16 mouse cellular contexts compared by ENCODE assay signal in the genomic region with DNA sequence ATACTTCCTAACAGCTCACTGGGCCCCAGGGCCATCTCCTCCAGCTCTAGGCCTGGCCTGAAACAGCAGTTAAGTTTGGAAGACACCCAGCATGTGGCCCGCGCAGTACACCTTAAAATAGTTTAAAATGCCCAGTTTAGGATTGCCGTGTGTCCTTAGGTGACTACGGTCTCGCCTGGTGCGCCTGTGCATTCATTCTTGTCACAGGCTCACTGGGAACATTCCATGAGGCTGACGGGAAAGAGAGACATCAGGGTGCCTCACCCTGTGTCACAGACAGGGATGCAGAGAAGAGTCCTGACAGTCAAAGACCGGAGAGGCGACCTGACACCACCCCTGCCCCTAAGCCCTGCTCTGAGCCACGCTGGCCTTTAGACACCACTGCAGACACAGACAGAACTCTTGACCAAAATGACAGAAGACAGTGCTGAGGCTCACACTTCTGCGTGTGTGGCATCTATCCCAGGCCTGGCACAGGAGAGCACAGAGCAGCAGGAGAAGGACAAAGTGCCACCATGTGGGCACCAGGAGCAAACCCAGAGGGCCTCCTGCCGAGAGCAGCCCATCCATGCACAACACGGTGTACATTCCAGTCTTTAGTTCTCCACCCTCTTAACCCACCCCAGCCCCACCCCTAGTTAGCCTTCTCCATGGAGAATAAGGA. TPM values are rescaled to one million over a fixed set of nuclear protein-coding genes. Genes with fewer than 3 reads are reported as not detected.
A peak's percentile ranks its signal among the peaks of the same experiment; 100 is the strongest.
DNase-seq lines count a peak whose midpoint lies in the region; ATAC-seq and TF ChIP-seq lines count a peak whose summit lies in the region.
"Had no signal": no experiment of that assay in that cellular context is flagged by ENCODE, and none has a peak within 500 bp of the region (broad histone marks: within the 10 kb centered on the region; RNA-seq: fewer than 3 reads in every experiment).

No protein-coding gene starts in this region.

- peaks cover 44% of the 10 kb centered on the region for H3K36me3 ChIP-seq in midbrain, postnatal 0 days (ENCODE audit: insufficient read depth, low read length)
- H3K36me3 ChIP-seq in midbrain, embryonic 13.5 days = peaks cover 84% of the 10 kb centered on the region

- H3K9ac ChIP-seq in midbrain, postnatal 0 days (replicated peaks; ENCODE audit: low read length, poor library complexity, severe bottlenecking) = no peak overlapping the region
- no peak overlapping the region for H3K9ac ChIP-seq in midbrain, embryonic 13.5 days (replicated peaks)
- H3K9ac ChIP-seq: embryonic facial prominence, embryonic 13.5 days; liver, embryonic 13.5 days; midbrain, embryonic 15.5 days had no signal

- H3K27ac ChIP-seq in midbrain, postnatal 0 days (ENCODE audit: low read depth, low read length) = no peak overlapping the region
- H3K27ac ChIP-seq in midbrain, embryonic 13.5 days = no peak overlapping the region
- H3K27ac ChIP-seq: embryonic facial prominence, embryonic 13.5 days; limb, embryonic 10.5 days; liver, embryonic 13.5 days; midbrain, embryonic 15.5 days had no signal

- peak; percentile 60 to 62 for DNase-seq in cerebellum, adult 18-20 months
- no peak for DNase-seq in cerebellum, adult 11 months
- DNase-seq in heart, adult 8-10 months (ENCODE audit: low spot score) = peak; percentile 28
- no peak for DNase-seq in heart, postnatal 4 days
- DNase-seq in midbrain, postnatal 0 days (ENCODE audit: low spot score) = no peak
- no peak for DNase-seq in thymus, postnatal 0 days (ENCODE audit: low spot score)
- DNase-seq: adrenal gland, adult 2 months; layer of hippocampus, postnatal 36 days; liver, embryonic 13.5 days; retina, postnatal 1 day had no signal

- no peak overlapping the region for H3K4me3 ChIP-seq in midbrain, postnatal 0 days (ENCODE audit: low read depth, low read length)
- H3K4me3 ChIP-seq in midbrain, embryonic 13.5 days (replicated peaks) = no peak overlapping the region
- H3K4me3 ChIP-seq: embryonic facial prominence, embryonic 13.5 days; limb, embryonic 10.5 days; liver, embryonic 13.5 days; midbrain, embryonic 15.5 days had no signal

- WGBS in midbrain, postnatal 0 days = 87% methylated on average over 13 of the region's 13 CpGs
- 85% methylated on average over 13 of the region's 13 CpGs for WGBS in midbrain, embryonic 13.5 days

- no peaks in the 10 kb centered on the region for H3K9me3 ChIP-seq in midbrain, postnatal 0 days (ENCODE audit: low read length)
- no peaks in the 10 kb centered on the region for H3K9me3 ChIP-seq in midbrain, embryonic 13.5 days
- H3K9me3 ChIP-seq: embryonic facial prominence, embryonic 13.5 days; limb, embryonic 10.5 days; liver, embryonic 13.5 days; midbrain, embryonic 15.5 days had no signal

- no peak overlapping the region for H3K4me2 ChIP-seq in midbrain, postnatal 0 days (ENCODE audit: low read depth, low read length, poor library complexity, severe bottlenecking)
- no peak overlapping the region for H3K4me2 ChIP-seq in midbrain, embryonic 13.5 days (replicated peaks)
- H3K4me2 ChIP-seq: embryonic facial prominence, embryonic 13.5 days; liver, embryonic 13.5 days; midbrain, embryonic 15.5 days had no signal

- H3K27me3 ChIP-seq in midbrain, postnatal 0 days (ENCODE audit: insufficient read depth, low read length) = no peaks in the 10 kb centered on the region
- H3K27me3 ChIP-seq in midbrain, embryonic 13.5 days = no peaks in the 10 kb centered on the region
- H3K27me3 ChIP-seq: CH12.LX; embryonic facial prominence, embryonic 13.5 days; liver, embryonic 13.5 days; midbrain, embryonic 15.5 days had no signal

- no peak for ATAC-seq in midbrain, postnatal 0 days (ENCODE audit: low FRiP score)
- no peak for ATAC-seq in midbrain, embryonic 13.5 days
- no peak for ATAC-seq in megakaryocyte progenitor cell, adult 5-6 weeks (replicated peaks; ENCODE audit: poor library complexity)
- ATAC-seq: midbrain, embryonic 15.5 days had no signal

- peak; percentile 14; the same call in 1 of the 2 replicates for TF ChIP-seq CTCF in midbrain, postnatal 0 days (IDR thresholded peaks at IDR 0.05)

- H3K4me1 ChIP-seq in midbrain, postnatal 0 days (ENCODE audit: insufficient read depth, low read length) = no peaks in the 10 kb centered on the region
- H3K4me1 ChIP-seq in midbrain, embryonic 13.5 days (replicated peaks) = 0 out of 2 replicates have a peak, but pooled peaks cover 6% of the 10 kb centered on the region
- H3K4me1 ChIP-seq: liver, embryonic 13.5 days had no signal

RNA-seq across cellular contexts. Expression of gene Lpin1, which starts 58.5 kb away (rescaled TPM):
- 100 to 1,000 TPM; 152 to 176 (median 162) TPM for total RNA-seq in heart, adult 8-10 months (2022)
- total RNA-seq in heart, postnatal 4 days (2021) = 10 to 100 TPM; 24.5 to 25.4 TPM
- total RNA-seq in midbrain, postnatal 0 days (2014; rRNA removed) = 20.5 and 21.6 TPM in 2 replicates
- polyA plus RNA-seq in midbrain, postnatal 0 days (2015; fragmentation: Nextera tagmentation; extraction: Ambion mirVana) = 11.6 and 12.1 TPM in 2 replicates
- 22.0 and 22.8 TPM in 2 replicates for polyA plus RNA-seq in midbrain, embryonic 13.5 days (2015; fragmentation: Nextera tagmentation; extraction: Ambion mirVana)
- total RNA-seq in megakaryocyte progenitor cell, adult 5-6 weeks (2015) = 3.8 and 5.3 TPM in 2 replicates
- 5.8 and 7.8 TPM in 2 replicates for total RNA-seq in megakaryocyte progenitor cell, adult 5-6 weeks (2017)
- polyA plus RNA-seq in thymus, postnatal 0 days (2015; fragmentation: Nextera tagmentation; extraction: Ambion mirVana) = 6.4 and 6.5 TPM in 2 replicates

Comparison
In these comparisons a context has a peak if more than half of its experiments do, and no peak if none do; other contexts are left out.
1. DNase-seq: peak in cerebellum, adult 18-20 months (2 of 2) and heart, adult 8-10 months (single experiment); none in cerebellum, adult 11 months (single experiment), heart, postnatal 4 days (single experiment), midbrain, postnatal 0 days (single experiment) and thymus, postnatal 0 days (single experiment).